Mouse (Mus musculus): ENCODE data around the gene Unc13c.

GRCm38 (mm10) chr9:73713508-73713907 is 255.3 kb downstream of the Unc13c start:
- TF ChIP-seq CTCF (IDR thresholded peaks at IDR 0.05; ENCODE audit: insufficient read depth, low read length), result no peak
- TF ChIP-seq POLR2A (IDR thresholded peaks at IDR 0.05; ENCODE audit: borderline replicate concordance, extremely low read depth, low read depth, low read length), result no peak

Data from lung, adult 2 months (tissue).